Mouse (Mus musculus) cerebellum, postnatal 4 days (tissue): ENCODE data around the gene Nudt16.
A peak's percentile ranks its signal among the peaks of the same experiment; 100 is the strongest.
"Not testable (repeated sequence)": the region's sequence is repeated elsewhere in the genome, so short reads cannot be mapped to it uniquely, and the experiment has no call there.

Experiments used
- DNase-seq, 2 experiments: peaks; one replicate each; pipeline ENCODE4 v3.0.0; 2022; ENCODE audit warnings: low spot score in 2 of 2, mixed read lengths in 1 of 2

Nudt16 gene

GRCm38 (mm10) chr9:105131253-105132001, at the start of gene Nudt16:
TSS of gene Nudt16 (minus strand) at chr9:105131824.
- peak; percentile 67 to 85 for DNase-seq

GRCm38 (mm10) chr9:105144992-105145391, 13.4 kb upstream of the Nudt16 start, which contains the start of gene 1700080E11Rik:
TSS of gene 1700080E11Rik (minus strand) at chr9:105145092.
- DNase-seq = no peak

GRCm38 (mm10) chr9:105139204-105139603, 7.6 kb upstream of the Nudt16 start:
- no peak for DNase-seq

- no peak for DNase-seq
Measured at GRCm38 (mm10) chr9:105136404-105136803, 4.8 kb upstream of the Nudt16 start.

GRCm38 (mm10) chr9:105134536-105134935, 2.9 kb upstream of the Nudt16 start:
- no peak for DNase-seq

GRCm38 (mm10) chr9:105132002-105132367, 361 bp upstream of the Nudt16 start:
- DNase-seq = no peak

GRCm38 (mm10) chr9:105130331-105130730, 1.3 kb downstream of the Nudt16 start:
- no peak for DNase-seq

GRCm38 (mm10) chr9:105125206-105125605, 6.4 kb downstream of the Nudt16 start:
- not testable (repeated sequence) for DNase-seq

GRCm38 (mm10) chr9:105103893-105104292, 27.7 kb downstream of the Nudt16 start:
- no peak for DNase-seq

GRCm38 (mm10) chr9:105101911-105102310, 29.7 kb downstream of the Nudt16 start:
- no peak for DNase-seq

GRCm38 (mm10) chr9:105100807-105101570, 30.6 kb downstream of the Nudt16 start:
- DNase-seq = no peak

GRCm38 (mm10) chr9:105080246-105080645, 51.4 kb downstream of the Nudt16 start:
- no peak for DNase-seq
